Mouse (Mus musculus) heart, adult 2 months (tissue): ENCODE measurements at regions not wholly inside any gene's neighbourhood (a gene's known extent, or its start where the extent isn't known, plus 50 kb on each side); places are given as distances from the start of the nearest gene placed in this dataset.

Source experiments
- CTCF ChIP-seq: fragments of 200-600 bp; IDR thresholded peaks from 2 replicates; pipeline ENCODE4 v1.8.1; 2022; ENCODE audit warnings: antibody characterized with exemption, mild to moderate bottlenecking, moderate library complexity
- EP300 ChIP-seq: fragments of 200-500 bp; IDR thresholded peaks from 2 replicates; pipeline ENCODE4 v1.6.1; 2011; ENCODE audit warnings: low read depth, low read length, control low read depth; ENCODE audit not compliant: insufficient read depth
- POLR2A ChIP-seq: fragments of 200-500 bp; IDR thresholded peaks from 2 replicates; pipeline ENCODE4 v1.6.1; 2011; ENCODE audit warnings: mild to moderate bottlenecking, low read depth, low read length, control low read depth; ENCODE audit not compliant: insufficient read depth

GRCm38 (mm10) chr8:87035996-87036395 is 150.9 kb upstream of the N4bp1 start:
- TF ChIP-seq POLR2A (no peak), CTCF (no peak), EP300 (no peak)
